Mouse (Mus musculus) olfactory bulb, adult 2 months (tissue): Measurements from ENCODE around the gene Cpsf4l.

ENCODE experiments used
- CTCF ChIP-seq: fragments of 200-500 bp; IDR thresholded peaks from 2 replicates; pipeline ENCODE4 v1.5.1; 2012; ENCODE audit warnings: low read depth, mild to moderate bottlenecking, low read length, moderate library complexity; ENCODE audit not compliant: insufficient read depth
- POLR2A ChIP-seq: fragments of 200-500 bp; IDR thresholded peaks from 2 replicates; pipeline ENCODE4 v1.6.1; 2012; ENCODE audit warnings: mild to moderate bottlenecking, low read depth, low read length, moderate library complexity; ENCODE audit not compliant: insufficient read depth

- TF ChIP-seq CTCF (no peak), POLR2A (no peak)
These were observed at the start of gene Cpsf4l for GRCm38 (mm10) chr11:113709731-113710256.
